Mouse (Mus musculus) left cerebral cortex, adult 2 months (tissue): ENCODE measurements around the gene Fsip1. TPM values are rescaled to one million over a fixed set of nuclear protein-coding genes. Genes with fewer than 3 reads are reported as not detected.

Source experiments
- DNase-seq, 2 experiments: peaks; one replicate each; pipeline ENCODE4 v3.0.0; 2021 to 2022; ENCODE audit warnings: low spot score in 2 of 2, mixed read lengths in 1 of 2; ENCODE audit errors: extremely low spot score in 1 of 2
- H3K27ac ChIP-seq: fragments of 200-600 bp; 2 replicates; pipeline ENCODE4 v1.8.1; 2022
- H3K4me3 ChIP-seq: fragments of 200-600 bp; 2 replicates; pipeline ENCODE4 v1.8.1; 2022
- CTCF ChIP-seq: fragments of 200-600 bp; IDR thresholded peaks from 2 replicates; pipeline ENCODE4 v1.8.1; 2022; ENCODE audit warnings: antibody characterized with exemption, mild to moderate bottlenecking, moderate library complexity
- intact Hi-C: fragments of 180-260 bp; cut with DNase I; formaldehyde crosslinking; loops from one replicate; pipeline ENCODE4 v1.15.1; 2025
- total RNA-seq, 2 experiments: library from RNA; stranded (reverse); gene quantifications; 2 replicates each; pipeline ENCODE4 v1.2.3; 2021

The Fsip1 gene
- total RNA-seq, 2 experiments from 2014 or later, result 0.45 to 0.58 TPM

DNA sequence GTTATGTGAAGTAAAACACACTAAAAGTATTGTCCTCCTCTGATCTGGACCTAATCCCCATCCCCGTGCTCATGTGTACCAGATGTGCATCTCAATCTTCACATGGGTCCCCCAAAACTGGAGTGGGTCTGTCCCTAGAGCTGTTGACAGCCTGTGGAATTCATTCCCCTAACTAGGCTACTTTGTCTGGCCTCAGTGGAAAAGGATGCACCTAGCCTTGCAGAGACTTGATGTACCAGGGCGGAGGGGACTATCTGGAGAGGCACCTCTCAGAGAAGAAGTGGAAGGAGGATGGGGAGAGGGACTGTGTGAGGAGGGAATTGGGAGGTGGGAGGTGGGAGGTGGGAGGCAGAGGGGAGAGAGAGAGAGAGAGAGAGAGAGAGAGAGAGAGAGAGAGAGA is 119.0 kb downstream of the Fsip1 start:
- H3K27ac ChIP-seq, result no peak overlapping the region
- no peak for DNase-seq
- H3K4me3 ChIP-seq, result no peak overlapping the region
- no peak for TF ChIP-seq CTCF
- intact Hi-C loops, result no loop called here

DNA sequence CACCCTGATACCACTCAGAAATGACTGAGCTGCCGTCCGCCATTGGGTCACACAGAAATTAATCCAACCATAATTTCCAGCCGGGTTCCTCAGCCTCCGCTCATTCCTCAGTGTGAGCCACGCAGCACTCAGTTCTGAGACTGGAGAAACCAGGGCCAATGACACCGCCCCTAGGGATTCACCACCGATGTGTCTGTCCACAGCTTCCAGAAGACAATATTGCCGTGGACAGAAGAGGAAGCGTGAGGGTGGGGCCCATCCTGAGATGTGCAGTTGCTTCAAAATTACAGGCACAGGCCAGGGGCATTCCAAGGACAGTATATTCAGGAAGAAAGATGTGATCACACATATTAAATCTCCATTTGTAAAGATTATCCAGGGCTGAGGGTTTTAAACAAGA is 119.7 kb downstream of the Fsip1 start:
- no peak for TF ChIP-seq CTCF
- H3K27ac ChIP-seq, result no peak overlapping the region
- no peak overlapping the region for H3K4me3 ChIP-seq
- DNase-seq, result no peak
- intact Hi-C loops, result no loop called here

DNA sequence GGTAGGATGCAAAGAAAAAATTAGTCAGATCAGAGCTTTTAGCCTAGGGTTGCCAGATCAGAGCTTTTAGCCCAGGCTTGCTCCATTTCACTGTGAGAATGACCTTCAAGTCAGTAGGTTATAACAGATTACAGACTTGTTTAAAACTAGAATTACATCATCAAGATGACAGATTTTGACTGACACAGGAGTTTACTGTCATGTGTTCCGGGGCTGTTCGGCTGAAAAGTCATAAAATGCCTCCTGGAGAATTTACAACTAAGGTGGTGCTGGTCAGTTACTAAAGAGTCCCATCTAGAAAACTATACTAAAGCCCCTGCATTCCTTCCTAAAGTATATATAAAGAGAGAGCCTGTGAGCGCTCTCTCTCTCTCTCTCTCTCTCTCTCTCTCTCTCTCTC is 128.5 kb downstream of the Fsip1 start:
- no peak overlapping the region for H3K27ac ChIP-seq
- no peak overlapping the region for H3K4me3 ChIP-seq
- intact Hi-C loops, result no loop called here
- DNase-seq, result no peak
- no peak for TF ChIP-seq CTCF

DNA sequence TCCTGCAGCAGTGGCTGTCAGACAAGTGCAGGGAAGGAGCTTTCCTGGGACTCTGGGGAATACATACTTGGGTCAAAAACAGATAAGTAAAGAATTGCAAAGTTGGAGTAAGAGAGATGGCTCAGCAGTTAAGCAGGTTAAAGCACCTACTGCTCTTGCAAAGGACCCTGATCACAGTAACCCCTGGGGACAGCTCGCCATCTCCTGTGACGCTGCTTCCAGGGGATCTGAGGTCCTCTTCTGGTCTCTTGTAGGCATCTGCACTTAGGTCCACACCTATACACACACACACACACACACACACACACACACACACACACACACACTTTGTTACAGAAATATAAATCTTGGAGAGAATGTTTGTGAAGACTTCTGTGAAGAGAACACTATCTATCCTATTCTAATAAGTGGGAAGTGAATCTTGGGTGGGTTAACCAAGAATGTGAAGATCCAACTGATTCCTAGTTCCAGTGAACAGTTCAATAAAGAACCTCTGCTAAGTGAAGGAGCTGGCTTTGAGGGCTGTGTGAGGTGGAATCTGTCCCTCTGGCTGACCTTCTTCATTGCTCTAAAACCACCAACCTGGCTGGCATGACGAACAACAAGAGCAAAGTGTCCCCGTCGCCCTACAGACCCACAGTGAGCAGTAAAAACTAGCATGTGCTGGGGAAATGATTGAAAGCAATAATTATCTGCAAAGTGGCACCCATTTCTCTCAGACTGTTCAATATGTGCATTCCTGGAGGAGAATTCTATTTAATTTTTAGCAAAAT is 129.1 kb downstream of the Fsip1 start:
- H3K27ac ChIP-seq, result no peak overlapping the region
- no peak for TF ChIP-seq CTCF
- H3K4me3 ChIP-seq, result no peak overlapping the region
- intact Hi-C loops, result no loop called here
- no peak for DNase-seq

DNA sequence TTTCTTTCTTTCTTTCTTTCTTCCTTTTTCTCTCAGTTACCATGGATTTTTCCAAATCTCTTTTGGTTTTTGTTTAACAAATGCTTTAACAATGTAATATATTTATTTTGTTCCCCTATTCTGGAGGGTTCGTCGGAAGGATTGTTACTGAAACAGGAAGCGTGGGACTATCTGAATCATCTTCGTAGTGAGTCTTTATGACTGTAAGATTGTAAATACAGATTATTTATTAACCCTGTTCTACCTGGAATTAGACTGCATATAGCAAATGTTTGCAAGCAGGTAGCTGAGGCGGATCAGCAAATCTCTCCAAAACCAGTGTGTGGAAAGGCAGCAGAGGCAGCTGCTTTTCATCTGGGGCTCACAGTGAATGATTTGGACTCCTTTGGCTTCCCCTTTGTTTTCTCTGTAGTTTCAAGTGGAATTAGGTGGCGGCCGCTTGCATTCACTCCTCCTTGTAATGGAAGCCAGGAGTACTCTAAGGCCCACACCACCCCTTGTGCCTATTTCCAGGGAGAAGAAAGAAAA is 130.8 kb downstream of the Fsip1 start:
- no peak for TF ChIP-seq CTCF
- no peak overlapping the region for H3K4me3 ChIP-seq
- no peak overlapping the region for H3K27ac ChIP-seq
- DNase-seq, result no peak
- intact Hi-C loops, result no loop called here

DNA sequence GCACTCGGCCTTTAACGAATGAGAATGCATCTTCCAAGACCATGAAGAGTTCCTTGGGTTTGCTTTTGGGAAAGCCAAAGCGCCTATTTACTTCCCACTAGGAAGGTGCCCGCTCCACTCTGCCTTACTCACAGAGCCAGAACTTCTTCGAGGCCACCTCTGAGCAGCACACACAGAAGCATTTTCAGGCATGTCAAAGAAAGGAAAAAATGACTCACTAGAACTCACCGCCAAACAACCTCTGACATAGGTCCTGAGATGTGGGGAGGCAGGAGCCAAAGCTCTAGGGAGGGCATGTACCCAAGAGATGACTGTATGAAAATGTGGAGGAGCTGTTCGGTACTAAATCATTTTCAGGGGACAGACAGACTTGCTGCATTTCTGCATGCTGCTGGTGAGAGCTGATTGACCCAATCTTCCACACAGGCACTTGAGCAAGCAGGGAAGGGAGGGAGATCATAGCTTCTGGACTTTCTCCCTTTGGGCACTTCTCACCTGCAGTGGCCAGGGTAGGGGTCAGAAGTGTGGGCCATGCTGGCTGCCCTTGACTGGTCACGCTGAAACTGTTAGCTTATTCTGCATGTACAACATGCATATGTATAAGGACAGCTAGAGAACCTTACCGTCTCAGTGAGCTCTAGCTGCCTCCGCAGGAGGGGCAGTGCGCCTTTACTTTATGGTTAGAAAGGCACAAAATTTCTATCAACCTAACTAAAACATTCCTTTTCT is 131.4 kb downstream of the Fsip1 start:
- Histone ChIP-seq H3K27ac (no peak overlapping the region), H3K4me3 (no peak overlapping the region)
- no peak for DNase-seq
- TF ChIP-seq CTCF, result no peak
- intact Hi-C loops, result no loop called here

DNA sequence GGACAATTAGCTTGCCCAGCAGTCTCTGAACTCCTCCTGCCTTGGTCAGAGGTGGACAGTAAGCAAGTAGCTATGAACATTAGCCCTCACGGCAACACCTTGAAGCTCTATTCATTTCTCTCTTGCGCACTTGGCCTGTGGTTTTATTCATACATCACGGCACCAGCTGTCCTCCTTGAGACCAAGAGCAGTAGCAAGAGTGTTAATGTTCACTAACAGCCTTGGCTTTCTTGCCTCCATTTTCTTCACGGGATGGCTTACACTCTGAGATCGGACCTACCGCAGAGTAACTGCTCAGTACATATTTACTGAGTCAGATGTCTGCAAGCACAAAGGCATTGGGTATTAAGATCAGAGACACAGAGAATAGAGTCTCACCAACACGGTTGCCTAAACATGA is 132.3 kb downstream of the Fsip1 start:
- TF ChIP-seq CTCF, result no peak
- DNase-seq, result no peak
- H3K4me3 ChIP-seq, result no peak overlapping the region
- no peak overlapping the region for H3K27ac ChIP-seq
- intact Hi-C loops, result no loop called here

DNA sequence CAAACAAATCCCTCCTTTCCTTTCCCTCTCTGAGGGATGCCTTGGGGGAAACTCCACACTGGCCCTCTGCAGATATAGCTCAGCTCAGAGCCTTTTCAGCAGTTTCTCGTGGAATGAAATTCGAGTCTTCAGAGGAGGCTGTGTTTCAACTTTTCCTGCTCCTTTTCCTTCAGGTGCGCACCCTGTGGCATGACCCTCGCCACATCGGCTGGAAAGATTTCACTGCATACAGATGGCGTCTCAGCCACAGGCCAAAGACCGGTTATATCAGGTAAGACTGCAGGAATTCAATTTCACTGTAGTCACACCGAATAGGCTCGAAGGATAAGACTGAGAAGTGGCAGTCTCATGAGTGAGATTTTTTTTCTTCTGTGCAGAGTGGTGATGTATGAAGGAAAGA is 133.0 kb downstream of the Fsip1 start:
- TF ChIP-seq CTCF, result no peak
- Histone ChIP-seq H3K4me3 (no peak overlapping the region), H3K27ac (no peak overlapping the region)
- intact Hi-C loops, result no loop called here
- DNase-seq, result no peak

DNA sequence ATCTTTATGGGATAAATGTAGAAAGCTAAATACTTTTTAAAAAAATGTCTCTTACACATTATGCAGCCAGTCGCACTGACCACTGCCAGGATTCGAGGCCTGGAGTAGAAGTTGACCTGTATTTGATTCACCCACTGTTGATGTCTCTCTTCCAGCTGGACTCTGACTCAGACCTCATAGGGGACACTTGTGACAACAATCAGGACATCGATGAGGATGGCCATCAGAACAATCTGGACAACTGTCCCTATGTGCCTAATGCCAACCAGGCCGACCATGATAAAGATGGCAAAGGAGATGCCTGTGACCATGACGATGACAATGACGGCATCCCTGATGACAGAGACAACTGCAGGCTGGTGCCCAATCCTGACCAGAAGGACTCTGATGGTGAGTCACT is 134.5 kb downstream of the Fsip1 start:
- DNase-seq, result no peak
- no peak for TF ChIP-seq CTCF
- intact Hi-C loops, result no loop called here
- no peak overlapping the region for H3K27ac ChIP-seq
- H3K4me3 ChIP-seq, result no peak overlapping the region

DNA sequence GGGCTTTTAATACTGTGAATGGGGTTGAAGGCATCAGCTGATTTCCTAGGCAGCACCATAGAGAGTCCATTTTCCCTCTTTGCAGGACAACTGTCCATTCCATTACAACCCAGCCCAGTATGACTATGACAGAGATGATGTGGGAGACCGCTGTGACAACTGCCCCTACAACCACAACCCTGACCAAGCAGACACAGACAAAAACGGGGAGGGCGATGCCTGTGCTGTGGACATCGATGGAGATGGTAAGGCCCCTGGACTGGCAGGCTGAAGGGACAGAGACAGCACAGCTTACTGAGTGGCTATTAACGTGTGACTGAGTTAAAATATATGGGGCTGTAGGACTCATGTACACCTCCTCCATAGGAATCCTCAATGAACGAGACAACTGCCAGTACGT is 136.0 kb downstream of the Fsip1 start:
- intact Hi-C loops, result no loop called here
- Histone ChIP-seq H3K27ac (no peak overlapping the region), H3K4me3 (no peak overlapping the region)
- DNase-seq, result no peak
- no peak for TF ChIP-seq CTCF

DNA sequence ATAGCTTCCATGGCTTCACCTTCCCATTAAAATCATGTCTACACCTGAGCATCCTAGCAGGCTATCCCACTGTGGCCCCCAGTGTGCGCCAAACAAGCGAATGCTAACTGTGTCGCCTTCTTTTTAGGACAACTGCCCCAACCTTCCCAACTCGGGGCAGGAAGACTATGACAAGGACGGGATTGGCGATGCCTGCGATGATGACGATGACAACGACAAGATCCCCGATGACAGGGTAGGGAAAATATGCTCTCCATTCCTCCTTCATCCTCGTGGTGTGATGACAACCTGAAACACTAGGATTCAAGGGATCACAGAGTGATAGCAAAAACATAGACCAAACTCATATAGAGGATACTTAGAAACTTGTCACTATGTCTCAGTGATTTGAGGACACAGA is 136.7 kb downstream of the Fsip1 start:
- TF ChIP-seq CTCF, result no peak
- Histone ChIP-seq H3K4me3 (no peak overlapping the region), H3K27ac (no peak overlapping the region)
- intact Hi-C loops, result no loop called here
- DNase-seq, result no peak

DNA sequence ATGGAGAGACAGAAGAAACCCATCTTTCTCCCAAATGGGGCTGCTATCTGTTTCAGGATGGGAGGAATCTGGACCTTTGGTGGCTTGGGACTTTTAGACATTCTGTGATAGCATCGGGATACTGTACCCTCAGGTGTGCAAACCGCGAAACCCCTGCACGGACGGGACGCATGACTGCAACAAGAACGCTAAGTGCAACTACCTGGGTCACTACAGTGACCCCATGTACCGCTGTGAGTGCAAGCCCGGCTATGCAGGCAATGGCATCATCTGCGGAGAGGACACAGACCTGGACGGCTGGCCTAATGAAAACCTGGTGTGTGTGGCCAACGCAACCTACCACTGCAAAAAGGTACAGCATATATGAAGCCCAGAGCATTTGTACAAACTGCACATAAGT is 137.1 kb downstream of the Fsip1 start:
- Histone ChIP-seq H3K27ac (no peak overlapping the region), H3K4me3 (no peak overlapping the region)
- no peak for DNase-seq
- TF ChIP-seq CTCF, result no peak
- intact Hi-C loops, result loop anchor here (10.0 kb wide), 2 partner anchors 665 to 855 kb away; no protein-coding TSS in a partner anchor

DNA sequence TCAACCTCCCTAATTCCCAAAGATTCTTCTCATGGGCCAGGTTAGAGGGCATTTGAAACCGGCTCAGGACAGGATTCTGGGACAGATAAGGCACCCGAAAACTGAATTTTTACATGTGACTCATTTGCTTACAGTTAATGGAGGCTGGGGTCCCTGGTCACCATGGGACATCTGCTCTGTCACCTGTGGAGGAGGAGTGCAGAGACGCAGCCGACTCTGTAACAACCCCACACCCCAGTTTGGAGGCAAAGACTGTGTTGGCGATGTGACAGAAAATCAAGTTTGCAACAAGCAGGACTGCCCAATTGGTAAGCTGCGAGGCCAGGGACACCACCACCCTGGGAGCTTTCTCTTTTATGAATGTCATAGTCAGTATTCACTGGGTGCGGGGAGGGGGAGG is 138.3 kb downstream of the Fsip1 start:
- Histone ChIP-seq H3K27ac (no peak overlapping the region), H3K4me3 (no peak overlapping the region)
- no peak for DNase-seq
- no peak for TF ChIP-seq CTCF
- intact Hi-C loops, result loop anchor here (10.0 kb wide), 2 partner anchors 664 to 854 kb away; no protein-coding TSS in a partner anchor
